Comparison of ENCODE assay signal across 22 mouse cellular contexts in the genomic region with DNA sequence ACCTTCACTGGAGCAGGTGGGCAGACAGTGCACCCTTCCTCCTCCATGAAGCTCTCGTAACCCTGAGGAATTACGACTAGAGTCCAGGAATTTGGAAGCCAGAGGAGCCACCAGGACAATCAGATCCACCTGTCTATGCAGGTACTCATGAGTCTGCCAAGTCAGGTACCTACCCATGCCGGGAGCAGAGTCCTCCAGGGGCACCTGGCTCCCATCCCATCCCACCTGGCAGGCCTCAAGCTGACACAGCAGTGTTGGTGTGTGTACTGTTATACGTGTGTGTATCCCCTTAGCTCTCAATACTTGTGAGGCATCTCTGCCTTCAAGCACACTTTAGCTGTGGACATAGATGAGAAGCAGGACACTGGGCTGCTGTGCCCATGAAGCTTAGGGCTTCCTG. TPM values are rescaled to one million over a fixed set of nuclear protein-coding genes. Genes with fewer than 3 reads are reported as not detected.
DNase-seq lines count a peak whose midpoint lies in the region; ATAC-seq and TF ChIP-seq lines count a peak whose summit lies in the region.
"Had no signal": no experiment of that assay in that cellular context is flagged by ENCODE, and none has a peak within 500 bp of the region (broad histone marks: within the 10 kb centered on the region; RNA-seq: fewer than 3 reads in every experiment).

No protein-coding gene starts in this region.

- no peak overlapping the region for H3K27ac ChIP-seq in heart, adult 2 months
- peak overlapping the region; percentile 60; the same call in 1 of the 2 replicates for H3K27ac ChIP-seq in embryonic facial prominence, embryonic 15.5 days (replicated peaks)
- H3K27ac ChIP-seq in limb, embryonic 15.5 days: 0 out of 2 replicates have a peak overlapping the region, but pooled peaks have one; percentile 18
- H3K27ac ChIP-seq: heart, embryonic 13.5 days; liver, embryonic 14.5 days; midbrain, embryonic 10.5 days; stomach, embryonic 15.5 days had no signal

- no peak for TF ChIP-seq CTCF in heart, adult 2 months (IDR thresholded peaks at IDR 0.05)

- no peak for TF ChIP-seq POLR2A in heart, adult 2 months (IDR thresholded peaks at IDR 0.05; ENCODE audit: insufficient read depth, low read depth, low read length)

- H3K9me3 ChIP-seq in embryonic facial prominence, embryonic 15.5 days (replicated peaks): no peaks in the 10 kb centered on the region
- H3K9me3 ChIP-seq in limb, embryonic 15.5 days: no peaks in the 10 kb centered on the region
- H3K9me3 ChIP-seq: heart, embryonic 13.5 days; midbrain, embryonic 10.5 days; stomach, embryonic 15.5 days had no signal

- intact Hi-C loops in heart, adult 2 months (cut with DNase I): no loop called here

- TF ChIP-seq EP300 in heart, adult 2 months (IDR thresholded peaks at IDR 0.05; ENCODE audit: insufficient read depth, low read depth, low read length): no peak

- WGBS in heart, adult 2 months: 89% methylated on average over 4 of the region's 4 CpGs
- WGBS in embryonic facial prominence, embryonic 15.5 days: 69% methylated on average over 4 of the region's 4 CpGs
- 65% methylated on average over 4 of the region's 4 CpGs for WGBS in limb, embryonic 15.5 days

- no peak for ATAC-seq in embryonic facial prominence, embryonic 15.5 days (ENCODE audit: insufficient number of reproducible peaks, low FRiP score, low TSS enrichment, low read depth)
- ATAC-seq in limb, embryonic 15.5 days (ENCODE audit: insufficient number of reproducible peaks, low FRiP score, low TSS enrichment, low read depth): no peak
- no peak for ATAC-seq in inflammation-experienced regulatory T-cells, adult 6 months
- ATAC-seq: activated CD4-positive, CD25-positive, alpha-beta regulatory T cell, adult 4 months; forebrain, embryonic 16.5 days had no signal

- no peak overlapping the region for H3K9ac ChIP-seq in heart, adult 2 months (ENCODE audit: low read depth, low read length)
- H3K9ac ChIP-seq in embryonic facial prominence, embryonic 15.5 days: no peak overlapping the region
- H3K9ac ChIP-seq in limb, embryonic 15.5 days: no peak overlapping the region
- H3K9ac ChIP-seq: liver, embryonic 14.5 days; stomach, embryonic 15.5 days had no signal

- H3K4me1 ChIP-seq in heart, adult 2 months (ENCODE audit: control insufficient read depth, insufficient read depth, low read length): peaks cover 24% of the 10 kb centered on the region
- H3K4me1 ChIP-seq in embryonic facial prominence, embryonic 15.5 days: peaks cover 86% of the 10 kb centered on the region
- H3K4me1 ChIP-seq in limb, embryonic 15.5 days: peaks cover 86% of the 10 kb centered on the region

- peak; percentile 94 for DNase-seq in heart, adult 11 months
- DNase-seq in heart, adult 2 months: no peak
- DNase-seq in layer of hippocampus, postnatal 10 days (ENCODE audit: low spot score in 2 of 2): peak; percentile 22 to 39
- no peak for DNase-seq in layer of hippocampus, adult 9-10 months (ENCODE audit: low spot score)
- DNase-seq in MN1 (ENCODE audit: low spot score): no peak
- DNase-seq: lung, postnatal 14 days; thymus, postnatal 25 days had no signal

- no peak overlapping the region for H3K4me2 ChIP-seq in embryonic facial prominence, embryonic 15.5 days (replicated peaks)
- H3K4me2 ChIP-seq in limb, embryonic 15.5 days: no peak overlapping the region
- H3K4me2 ChIP-seq: heart, embryonic 13.5 days; stomach, embryonic 15.5 days had no signal

- no peaks in the 10 kb centered on the region for H3K27me3 ChIP-seq in heart, adult 2 months (ENCODE audit: control insufficient read depth, insufficient read depth, low read length)
- no peaks in the 10 kb centered on the region for H3K27me3 ChIP-seq in embryonic facial prominence, embryonic 15.5 days
- H3K27me3 ChIP-seq in limb, embryonic 15.5 days: no peaks in the 10 kb centered on the region
- H3K27me3 ChIP-seq: heart, embryonic 13.5 days; stomach, embryonic 15.5 days had no signal

- no peaks in the 10 kb centered on the region for H3K36me3 ChIP-seq in heart, adult 2 months (ENCODE audit: control insufficient read depth, insufficient read depth, low read length)
- H3K36me3 ChIP-seq in embryonic facial prominence, embryonic 15.5 days: no peaks in the 10 kb centered on the region
- no peaks in the 10 kb centered on the region for H3K36me3 ChIP-seq in limb, embryonic 15.5 days
- H3K36me3 ChIP-seq: heart, embryonic 13.5 days; stomach, embryonic 15.5 days had no signal

- no peak overlapping the region for H3K4me3 ChIP-seq in heart, adult 2 months
- no peak overlapping the region for H3K4me3 ChIP-seq in embryonic facial prominence, embryonic 15.5 days (replicated peaks)
- no peak overlapping the region for H3K4me3 ChIP-seq in limb, embryonic 15.5 days
- H3K4me3 ChIP-seq: heart, embryonic 13.5 days; midbrain, embryonic 10.5 days; myocyte; stomach, embryonic 15.5 days had no signal

- no peaks in the 10 kb centered on the region for H3K79me2 ChIP-seq in heart, adult 2 months (replicated peaks; ENCODE audit: control insufficient read depth, insufficient read depth, low read length)

RNA-seq across cellular contexts. Expression of gene Ralgds, which starts 9.2 kb away (rescaled TPM):
- 10 to 100 TPM in 1 of 2 experiments, 1 to 10 TPM in 1; 9.7 to 12.2 TPM for total RNA-seq in heart, adult 2 months (2021)
- polyA plus RNA-seq in heart, adult 2 months (2012; rRNA removed): 19.5 and 24.8 TPM in 2 replicates
- total RNA-seq in layer of hippocampus, postnatal 10 days (2021): 100 to 1,000 TPM; 155 to 158 TPM
- 69.3 and 70.8 TPM in 2 replicates for polyA plus RNA-seq in embryonic facial prominence, embryonic 15.5 days (2015; fragmentation: Nextera tagmentation; extraction: Ambion mirVana)
- polyA plus RNA-seq in limb, embryonic 15.5 days (2015; fragmentation: Nextera tagmentation; extraction: Ambion mirVana): 50.3 and 50.7 TPM in 2 replicates
- 1 to 10 TPM; 5.7 to 7.5 (median 5.9) TPM for polyA plus RNA-seq in inflammation-experienced regulatory T-cells, adult 6 months (2017; shearing (Covaris generic))

RNA-seq across cellular contexts. Expression of gene Gm10134, which starts 16.3 kb away (rescaled TPM):
- total RNA-seq in heart, adult 2 months (2021): 1 to 10 TPM; 1.0 to 1.7 TPM
- 0.47 TPM in 1 of 2 replicates, not detected in the other for polyA plus RNA-seq in heart, adult 2 months (2012; rRNA removed)
- total RNA-seq in layer of hippocampus, postnatal 10 days (2021): 1 to 10 TPM in 1 of 2 experiments, not detected in 1; 1.2 TPM
- 1.7 and 2.2 TPM in 2 replicates for polyA plus RNA-seq in embryonic facial prominence, embryonic 15.5 days (2015; fragmentation: Nextera tagmentation; extraction: Ambion mirVana)
- polyA plus RNA-seq in limb, embryonic 15.5 days (2015; fragmentation: Nextera tagmentation; extraction: Ambion mirVana): 1.9 and 4.5 TPM in 2 replicates
- not detected for polyA plus RNA-seq in inflammation-experienced regulatory T-cells, adult 6 months (2017; shearing (Covaris generic))
- total RNA-seq: gastrocnemius, postnatal 36 days; hematopoietic stem cell, adult 5-6 weeks had no signal
- polyA plus RNA-seq: activated CD4-positive, CD25-positive, alpha-beta regulatory T cell, adult 4 months; liver, embryonic 14.5 days; myocyte had no signal

RNA-seq across cellular contexts. Expression of gene Gbgt1, which starts 25.5 kb away (rescaled TPM):
- total RNA-seq in heart, adult 2 months (2021): 1 to 10 TPM; 1.8 to 2.1 TPM
- polyA plus RNA-seq in heart, adult 2 months (2012; rRNA removed): 1.3 and 2.2 TPM in 2 replicates
- 1 to 10 TPM; 1.2 to 1.9 TPM for total RNA-seq in layer of hippocampus, postnatal 10 days (2021)
- 0.95 and 1.2 TPM in 2 replicates for polyA plus RNA-seq in embryonic facial prominence, embryonic 15.5 days (2015; fragmentation: Nextera tagmentation; extraction: Ambion mirVana)
- polyA plus RNA-seq in limb, embryonic 15.5 days (2015; fragmentation: Nextera tagmentation; extraction: Ambion mirVana): 0.56 and 1.1 TPM in 2 replicates
- polyA plus RNA-seq in inflammation-experienced regulatory T-cells, adult 6 months (2017; shearing (Covaris generic)): not detected
- total RNA-seq: hematopoietic stem cell, adult 5-6 weeks had no signal
- polyA plus RNA-seq: activated CD4-positive, CD25-positive, alpha-beta regulatory T cell, adult 4 months; midbrain, embryonic 10.5 days; myocyte had no signal

RNA-seq across cellular contexts. Expression of gene Cel, which starts 41.0 kb away (rescaled TPM):
- not detected for total RNA-seq in heart, adult 2 months (2021)
- not detected in 2 replicates for polyA plus RNA-seq in heart, adult 2 months (2012; rRNA removed)
- total RNA-seq in layer of hippocampus, postnatal 10 days (2021): not detected
- polyA plus RNA-seq in embryonic facial prominence, embryonic 15.5 days (2015; fragmentation: Nextera tagmentation; extraction: Ambion mirVana): 0.08 TPM in 1 of 2 replicates, not detected in the other
- 0.35 TPM in 1 of 2 replicates, not detected in the other for polyA plus RNA-seq in limb, embryonic 15.5 days (2015; fragmentation: Nextera tagmentation; extraction: Ambion mirVana)
- not detected for polyA plus RNA-seq in inflammation-experienced regulatory T-cells, adult 6 months (2017; shearing (Covaris generic))
- total RNA-seq: adrenal gland, postnatal 36 days; gastrocnemius, postnatal 36 days; hematopoietic stem cell, adult 5-6 weeks; layer of hippocampus, adult 18-20 months; left cerebral cortex, postnatal 25 days had no signal
- polyA plus RNA-seq: activated CD4-positive, CD25-positive, alpha-beta regulatory T cell, adult 4 months; forebrain, embryonic 16.5 days; heart, embryonic 13.5 days; midbrain, embryonic 10.5 days; myocyte had no signal

RNA-seq across cellular contexts. Expression of gene Mrps2, which starts 54.3 kb away (rescaled TPM):
- 10 to 100 TPM; 42.1 to 43.0 TPM for total RNA-seq in heart, adult 2 months (2021)
- polyA plus RNA-seq in heart, adult 2 months (2012; rRNA removed): 47.8 and 68.2 TPM in 2 replicates
- total RNA-seq in layer of hippocampus, postnatal 10 days (2021): 10 to 100 TPM; 37.2 to 37.4 TPM
- polyA plus RNA-seq in embryonic facial prominence, embryonic 15.5 days (2015; fragmentation: Nextera tagmentation; extraction: Ambion mirVana): 50.1 and 54.8 TPM in 2 replicates
- 50.3 and 51.3 TPM in 2 replicates for polyA plus RNA-seq in limb, embryonic 15.5 days (2015; fragmentation: Nextera tagmentation; extraction: Ambion mirVana)
- 10 to 100 TPM; 17.7 to 22.1 (median 19.3) TPM for polyA plus RNA-seq in inflammation-experienced regulatory T-cells, adult 6 months (2017; shearing (Covaris generic))

Comparison
In these comparisons a context has a peak if more than half of its experiments do, and no peak if none do; other contexts are left out.
1. DNase-seq: peak in heart, adult 11 months (single experiment) and layer of hippocampus, postnatal 10 days (2 of 2); none in heart, adult 2 months (0 of 2), layer of hippocampus, adult 9-10 months (single experiment) and MN1 (single experiment).